Mouse (Mus musculus) forebrain, embryonic 14.5 days (tissue): ENCODE measurements around the gene Rflna. TPM values are rescaled to one million over a fixed set of nuclear protein-coding genes. Genes with fewer than 3 reads are reported as not detected.

Experiments
- polyA plus RNA-seq: library from polyadenylated mRNA; unstranded; fragments of >200 nt; fragmentation: Nextera tagmentation; extraction: Ambion mirVana; gene quantifications from 2 replicates; pipeline ENCODE4 v1.2.1, GENCODE M21; 2014

The Rflna gene
- polyA plus RNA-seq, 1 experiment from 2014 or later, result 3.2 TPM

Other genes with a start within 250 kb of the Rflna start
- gene Ccdc92, start 140.8 kb upstream of the Rflna start, polyA plus RNA-seq, result 23.6 and 31.3 TPM in 2 replicates
- gene Zfp664, start 140.5 kb upstream of the Rflna start, polyA plus RNA-seq, result 94.6 and 105 TPM in 2 replicates
- gene Ncor2, start 176.0 kb downstream of the Rflna start, polyA plus RNA-seq, result 15.1 and 22.3 TPM in 2 replicates